Mouse (Mus musculus) thymus, postnatal 36 days (tissue): ENCODE measurements around the gene Mfsd14a.

Experiments used
- DNase-seq, 2 experiments: peaks; one replicate each; pipeline ENCODE4 v3.0.0; 2022; ENCODE audit warnings: mixed read lengths in 2 of 2

Gene Mfsd14a

GRCm38 (mm10) chr3:116594728-116595602 is 67.5 kb downstream of the Mfsd14a start, which contains the start of gene Sass6:
Sass6 (plus strand) TSS chr3:116594982.
- peak; percentile 96 to 98 for DNase-seq

- DNase-seq = no peak
These were observed 68.3 kb downstream of the Mfsd14a start for GRCm38 (mm10) chr3:116594076-116594727.

GRCm38 (mm10) chr3:116582201-116582600 is 80.3 kb downstream of the Mfsd14a start:
- no peak for DNase-seq
